Mouse (Mus musculus): ENCODE measurements around the gene Olfr1138. TPM values are rescaled to one million over a fixed set of nuclear protein-coding genes. Genes with fewer than 3 reads are reported as not detected.

Gene Olfr1138
- total RNA-seq, 1 experiment = not detected

DNA sequence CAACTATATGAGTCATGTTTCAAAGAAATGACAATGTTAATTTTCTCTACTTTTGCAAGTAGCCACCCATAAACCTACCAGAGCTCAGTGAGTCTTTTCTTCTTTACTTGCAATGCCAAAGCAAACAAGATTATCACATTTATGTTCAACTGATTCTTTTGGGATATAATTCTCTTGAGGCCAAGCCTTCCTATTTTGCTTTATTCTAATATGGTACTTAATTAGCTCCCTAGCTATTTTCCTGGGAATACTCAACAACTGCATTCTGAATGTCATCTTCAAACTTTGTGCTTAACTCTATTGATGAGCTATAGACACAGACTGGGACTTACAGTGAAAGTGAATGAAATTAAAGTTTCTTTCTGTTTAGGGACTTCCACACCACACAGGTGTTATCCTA is 26.7 kb downstream of the Olfr1138 start, which contains the start of gene Olfr1137:
TSS of gene Olfr1137 (minus strand) at position 101 of the 400 bp plus-strand sequence.
- TF ChIP-seq ZC3H11A (IDR thresholded peaks at IDR 0.05; ENCODE audit: borderline replicate concordance, low read depth, low read length) (no peak), HCFC1 (IDR thresholded peaks at IDR 0.05; ENCODE audit: borderline replicate concordance, insufficient read depth, low read length) (no peak), ZNF384 (IDR thresholded peaks at IDR 0.05; ENCODE audit: low read depth, low read length) (no peak), CHD2 (IDR thresholded peaks at IDR 0.05; ENCODE audit: low read depth, low read length) (no peak)
- H3K4me3 ChIP-seq (ENCODE audit: insufficient read depth in 1 of 2, low read depth in 1 of 2, low read length in 2 of 2, poor library complexity in 1 of 2, severe bottlenecking in 1 of 2) = no peak within 1 kb of the TSS
- no peaks in the 10 kb centered on the region for H3K36me3 ChIP-seq (ENCODE audit: control insufficient read depth, insufficient read depth, low read length, poor library complexity, severe bottlenecking)
- no peak for DNase-seq (ENCODE audit: low read depth, low spot score)
- H3K4me1 ChIP-seq (ENCODE audit: control insufficient read depth in 2 of 2, insufficient read depth in 2 of 2, low read length in 2 of 2, poor library complexity in 1 of 2) = no peaks in the 10 kb centered on the region
- no peaks in the 10 kb centered on the region for H3K9me3 ChIP-seq (ENCODE audit: control insufficient read depth, insufficient read depth, low read depth, low read length)
- no peak within 1 kb of the TSS for H3K9ac ChIP-seq (ENCODE audit: insufficient read depth, low read depth, low read length, poor library complexity, severe bottlenecking)
- H3K27ac ChIP-seq (ENCODE audit: insufficient read depth, low read depth, low read length, poor library complexity, severe bottlenecking) = no peak within 1 kb of the TSS
- in situ Hi-C loops (cut with MboI; ENCODE audit: low sequenced_read_pairs in 2 of 2, unreplicated experiment in 2 of 2) = no loop called here

DNA sequence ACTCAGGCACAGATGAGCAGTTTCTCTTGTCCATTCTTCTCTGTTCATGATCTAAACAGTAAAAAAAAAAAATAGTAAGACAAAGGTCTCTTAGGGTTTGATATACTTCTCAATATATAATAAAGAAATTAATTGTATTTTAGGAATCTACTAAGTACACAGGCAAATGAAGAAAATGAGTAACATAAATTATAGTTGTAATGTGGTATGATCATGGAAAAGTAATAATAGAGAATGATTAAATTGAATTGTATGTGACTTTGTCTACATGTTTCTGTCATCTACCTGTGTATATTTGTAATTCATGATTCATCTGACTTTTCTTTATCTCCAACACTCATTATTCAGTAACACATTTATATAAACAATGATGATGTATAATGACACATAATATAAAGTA is 45.9 kb downstream of the Olfr1138 start, which contains the start of gene Olfr1136:
TSS of gene Olfr1136 (minus strand) at position 101 of the 400 bp plus-strand sequence.
- TF ChIP-seq ZNF384 (IDR thresholded peaks at IDR 0.05; ENCODE audit: low read depth, low read length) (no peak), ZC3H11A (IDR thresholded peaks at IDR 0.05; ENCODE audit: borderline replicate concordance, low read depth, low read length) (no peak), CHD2 (IDR thresholded peaks at IDR 0.05; ENCODE audit: low read depth, low read length) (no peak), HCFC1 (IDR thresholded peaks at IDR 0.05; ENCODE audit: borderline replicate concordance, insufficient read depth, low read length) (no peak), MAFK (IDR thresholded peaks at IDR 0.05; ENCODE audit: insufficient read depth, low read depth, low read length) (no peak)
- Histone ChIP-seq H3K4me3 (ENCODE audit: insufficient read depth in 1 of 2, low read depth in 1 of 2, low read length in 2 of 2, poor library complexity in 1 of 2, severe bottlenecking in 1 of 2) (no peak within 1 kb of the TSS), H3K9me3 (ENCODE audit: control insufficient read depth, insufficient read depth, low read depth, low read length) (no peaks in the 10 kb centered on the region), H3K4me1 (ENCODE audit: control insufficient read depth in 2 of 2, insufficient read depth in 2 of 2, low read length in 2 of 2, poor library complexity in 1 of 2) (no peaks in the 10 kb centered on the region), H3K27ac (ENCODE audit: insufficient read depth, low read depth, low read length, poor library complexity, severe bottlenecking) (no peak within 1 kb of the TSS), H3K36me3 (ENCODE audit: control insufficient read depth, insufficient read depth, low read length, poor library complexity, severe bottlenecking) (no peaks in the 10 kb centered on the region), H3K9ac (ENCODE audit: insufficient read depth, low read depth, low read length, poor library complexity, severe bottlenecking) (no peak within 1 kb of the TSS)
- in situ Hi-C loops (cut with MboI; ENCODE audit: low sequenced_read_pairs in 2 of 2, unreplicated experiment in 2 of 2) = no loop called here
- DNase-seq (ENCODE audit: low read depth, low spot score) = no peak

Other genes with a start within 250 kb of the Olfr1138 start
- gene Pramel7, start 242.9 kb downstream of the Olfr1138 start, total RNA-seq (2012; rRNA removed) = 2.7 and 9.3 TPM in 2 replicates
- gene Pramel6, start 233.4 kb downstream of the Olfr1138 start, total RNA-seq (2012; rRNA removed) = 3.1 and 16.5 TPM in 2 replicates
- gene Olfr153, start 208.2 kb downstream of the Olfr1138 start, total RNA-seq (2012; rRNA removed) = 1.2 and 1.9 TPM in 2 replicates
- gene Olfr1128, start 194.4 kb downstream of the Olfr1138 start, total RNA-seq (2012; rRNA removed) = not detected in 2 replicates
- gene Olfr1129, start 166.1 kb downstream of the Olfr1138 start, total RNA-seq (2012; rRNA removed) = not detected in 2 replicates
- gene Olfr1130, start 133.8 kb downstream of the Olfr1138 start, total RNA-seq (2012; rRNA removed) = not detected in 2 replicates
- gene Olfr1131, start 112.9 kb downstream of the Olfr1138 start, total RNA-seq (2012; rRNA removed) = not detected in 2 replicates
- not detected in 2 replicates for gene Olfr1132, start 102.4 kb downstream of the Olfr1138 start, total RNA-seq (2012; rRNA removed)
- gene Olfr1133, start 92.6 kb downstream of the Olfr1138 start, total RNA-seq (2012; rRNA removed) = not detected in 2 replicates
- gene Olfr1134, start 81.5 kb downstream of the Olfr1138 start, total RNA-seq (2012; rRNA removed) = not detected in 2 replicates
- gene Olfr1135, start 66.3 kb downstream of the Olfr1138 start, total RNA-seq (2012; rRNA removed) = not detected in 2 replicates
- not detected in 2 replicates for gene Olfr1136, start 46.0 kb downstream of the Olfr1138 start, total RNA-seq (2012; rRNA removed)
- not detected in 2 replicates for gene Olfr1137, start 26.8 kb downstream of the Olfr1138 start, total RNA-seq (2012; rRNA removed)
- not detected in 2 replicates for gene Olfr1140, start 3.8 kb upstream of the Olfr1138 start, total RNA-seq (2012; rRNA removed)
- not detected in 2 replicates for gene Olfr1141, start 14.0 kb upstream of the Olfr1138 start, total RNA-seq (2012; rRNA removed)
- not detected in 2 replicates for gene Olfr152, start 39.5 kb upstream of the Olfr1138 start, total RNA-seq (2012; rRNA removed)
- not detected in 2 replicates for gene Olfr1143, start 60.6 kb upstream of the Olfr1138 start, total RNA-seq (2012; rRNA removed)
- not detected in 2 replicates for gene Olfr1145, start 69.8 kb upstream of the Olfr1138 start, total RNA-seq (2012; rRNA removed)
- not detected in 2 replicates for gene Olfr1148, start 90.6 kb upstream of the Olfr1138 start, total RNA-seq (2012; rRNA removed)
- gene Olfr1150-ps1, start 104.0 kb upstream of the Olfr1138 start, total RNA-seq (2012; rRNA removed) = not detected in 2 replicates
- gene Olfr1151, start 115.9 kb upstream of the Olfr1138 start, total RNA-seq (2012; rRNA removed) = not detected in 2 replicates
- not detected in 2 replicates for gene Olfr1152, start 126.5 kb upstream of the Olfr1138 start, total RNA-seq (2012; rRNA removed)
- not detected in 2 replicates for gene Olfr1153, start 155.0 kb upstream of the Olfr1138 start, total RNA-seq (2012; rRNA removed)
- not detected in 2 replicates for gene Olfr1154, start 165.2 kb upstream of the Olfr1138 start, total RNA-seq (2012; rRNA removed)
- not detected in 2 replicates for gene Olfr1155, start 205.2 kb upstream of the Olfr1138 start, total RNA-seq (2012; rRNA removed)
- not detected in 2 replicates for gene Olfr1156, start 213.1 kb upstream of the Olfr1138 start, total RNA-seq (2012; rRNA removed)
- not detected in 2 replicates for gene Olfr1157, start 228.3 kb upstream of the Olfr1138 start, total RNA-seq (2012; rRNA removed)
- not detected in 2 replicates for gene Olfr74, start 234.7 kb upstream of the Olfr1138 start, total RNA-seq (2012; rRNA removed)